Mouse (Mus musculus) olfactory bulb, adult 2 months (tissue): ENCODE measurements around the gene Szt2.

Experiments
- CTCF ChIP-seq: fragments of 200-500 bp; IDR thresholded peaks from 2 replicates; pipeline ENCODE4 v1.5.1; 2012; ENCODE audit warnings: low read depth, mild to moderate bottlenecking, low read length, moderate library complexity; ENCODE audit not compliant: insufficient read depth
- POLR2A ChIP-seq: fragments of 200-500 bp; IDR thresholded peaks from 2 replicates; pipeline ENCODE4 v1.6.1; 2012; ENCODE audit warnings: mild to moderate bottlenecking, low read depth, low read length, moderate library complexity; ENCODE audit not compliant: insufficient read depth

- TF ChIP-seq CTCF (no peak), POLR2A (no peak)
Observed at GRCm38 (mm10) chr4:118375999-118376398, 33.1 kb downstream of the Szt2 start.
